Mouse (Mus musculus) embryonic facial prominence, embryonic 11.5 days (tissue): ENCODE results near the gene Gm21992. TPM values are rescaled to one million over a fixed set of nuclear protein-coding genes. Genes with fewer than 3 reads are reported as not detected.

Experiments
- ATAC-seq: fragments of 200-750 bp; cut with Nextera tagmentation; replicated peaks from 2 replicates; pipeline ENCODE4 v1.8.0; 2017; ENCODE audit warnings: low read depth; ENCODE audit not compliant: insufficient number of reproducible peaks, low FRiP score, low TSS enrichment
- DNase-seq: peaks from one replicate; pipeline ENCODE4 v3.0.0-alpha.2; 2015; ENCODE audit warnings: low spot score
- H3K27ac ChIP-seq: fragments of 300-500 bp; sonication (generic); replicated peaks from 2 replicates; pipeline ENCODE4 v1.5.1; 2014; ENCODE audit warnings: mild to moderate bottlenecking, low read depth, low read length, control low read depth
- H3K27me3 ChIP-seq: fragments of 300-500 bp; sonication (generic); 2 replicates; pipeline ENCODE4 v1.6.1; 2014; ENCODE audit warnings: mild to moderate bottlenecking, low read length, moderate library complexity, mixed read lengths; ENCODE audit not compliant: control insufficient read depth, insufficient read depth
- H3K36me3 ChIP-seq: fragments of 300-500 bp; sonication (generic); replicated peaks from 2 replicates; pipeline ENCODE4 v1.6.1; 2014; ENCODE audit warnings: low read depth, mild to moderate bottlenecking, low read length, moderate library complexity, mixed read lengths; ENCODE audit not compliant: control insufficient read depth, insufficient read depth
- H3K4me1 ChIP-seq: fragments of 300-500 bp; sonication (generic); 2 replicates; pipeline ENCODE4 v1.6.1; 2014; ENCODE audit warnings: low read length, mixed read lengths; ENCODE audit not compliant: control insufficient read depth, insufficient read depth
- H3K4me2 ChIP-seq: fragments of 300-500 bp; sonication (generic); 2 replicates; pipeline ENCODE4 v1.6.1; 2014; ENCODE audit warnings: low read depth, mild to moderate bottlenecking, control low read depth, low read length, moderate library complexity
- H3K4me3 ChIP-seq: fragments of 300-500 bp; sonication (generic); 2 replicates; pipeline ENCODE4 v1.5.1; 2014; ENCODE audit warnings: low read depth, low read length, control low read depth
- H3K9ac ChIP-seq: fragments of 300-500 bp; sonication (generic); replicated peaks from 2 replicates; pipeline ENCODE4 v1.6.1; 2014; ENCODE audit warnings: mild to moderate bottlenecking, control low read depth, low read length
- H3K9me3 ChIP-seq: fragments of 300-500 bp; sonication (generic); replicated peaks from 2 replicates; pipeline ENCODE4 v1.6.1; 2016; ENCODE audit warnings: mild to moderate bottlenecking, low read length, inconsistent platforms, mixed read lengths; ENCODE audit not compliant: control insufficient read depth
- WGBS: fragments of 180-500 bp; shearing (Covaris S2); extraction: QIAGEN DNeasy Blood & Tissue Kit; methylation state at CpG from one replicate; pipeline ENCODE4 v1.1.7; 2014; 5-methylcytosine and 5-hydroxymethylcytosine counted together
- polyA plus RNA-seq: library from polyadenylated mRNA; unstranded; fragments of >200 nt; fragmentation: Nextera tagmentation; extraction: Ambion mirVana; gene quantifications from 2 replicates; pipeline ENCODE4 v1.2.1, GENCODE M21; 2014

The Gm21992 gene
- polyA plus RNA-seq, 1 experiment from 2014 or later = 25.8 TPM

GRCm38 (mm10) chr19:4701221-4701620 is 110.2 kb downstream of the Gm21992 start:
- Histone ChIP-seq H3K4me3 (no peak overlapping the region), H3K9ac (no peak overlapping the region), H3K4me1 (peaks cover 2% of the 10 kb centered on the region; the same call in 1 of the 2 replicates), H3K27ac (no peak overlapping the region), H3K9me3 (no peaks in the 10 kb centered on the region), H3K36me3 (no peaks in the 10 kb centered on the region), H3K4me2 (no peak overlapping the region), H3K27me3 (peaks cover 25% of the 10 kb centered on the region)
- DNase-seq (no peak), ATAC-seq (no peak)
- 74% methylated on average over 7 of the region's 7 CpGs for WGBS

DNA sequence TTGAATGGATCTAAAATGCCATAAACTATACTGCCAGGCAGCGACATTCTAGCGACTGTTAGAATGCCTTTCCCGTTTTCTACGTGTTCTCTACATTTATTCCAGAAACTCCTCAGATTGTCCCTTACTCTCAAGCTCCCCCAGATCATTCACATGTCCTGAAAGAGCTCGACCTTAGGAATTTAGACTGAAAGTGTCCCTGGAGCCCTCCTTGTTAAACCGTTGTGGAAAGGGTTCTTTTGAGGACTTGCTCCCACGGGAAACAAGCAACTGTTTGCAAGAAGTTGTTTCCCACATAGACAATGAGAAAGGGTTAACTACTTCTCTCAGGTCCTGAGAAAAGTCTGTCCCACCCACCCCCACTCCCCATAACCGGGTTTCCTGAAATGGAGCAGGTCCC is 110.8 kb downstream of the Gm21992 start:
- WGBS = 70% methylated on average over 8 of the region's 8 CpGs
- Histone ChIP-seq H3K9ac (no peak overlapping the region), H3K27me3 (peaks cover 25% of the 10 kb centered on the region), H3K36me3 (no peaks in the 10 kb centered on the region), H3K27ac (no peak overlapping the region), H3K4me1 (peaks cover 2% of the 10 kb centered on the region; the same call in 1 of the 2 replicates), H3K9me3 (no peaks in the 10 kb centered on the region), H3K4me3 (no peak overlapping the region), H3K4me2 (no peak overlapping the region)
- ATAC-seq (no peak), DNase-seq (no peak)

DNA sequence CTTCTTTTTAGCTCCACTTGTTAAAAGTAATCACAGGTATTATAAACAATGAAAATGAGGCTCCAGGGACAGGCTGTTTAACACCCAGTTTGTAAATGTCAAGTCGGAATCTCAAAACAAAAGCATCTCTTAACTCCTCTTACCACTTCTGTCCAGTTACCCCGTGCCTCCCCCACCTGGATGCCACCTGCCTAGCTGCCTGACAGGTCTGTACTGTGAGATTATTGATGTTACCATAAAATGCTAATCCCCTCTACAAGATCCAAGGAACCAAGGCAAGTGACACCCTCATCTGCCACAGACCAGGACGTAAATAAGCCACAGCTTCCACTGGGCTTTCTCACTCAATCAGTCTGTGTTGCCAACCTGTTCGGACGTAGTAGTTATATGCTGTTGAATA is 111.6 kb downstream of the Gm21992 start:
- Histone ChIP-seq H3K9me3 (no peaks in the 10 kb centered on the region), H3K27me3 (peaks cover 25% of the 10 kb centered on the region), H3K4me1 (peaks cover 2% of the 10 kb centered on the region; the same call in 1 of the 2 replicates), H3K36me3 (no peaks in the 10 kb centered on the region), H3K9ac (no peak overlapping the region), H3K27ac (no peak overlapping the region), H3K4me3 (no peak overlapping the region), H3K4me2 (no peak overlapping the region)
- ATAC-seq = no peak
- DNase-seq = no peak
- 70% methylated on average over 5 of the region's 5 CpGs for WGBS

DNA sequence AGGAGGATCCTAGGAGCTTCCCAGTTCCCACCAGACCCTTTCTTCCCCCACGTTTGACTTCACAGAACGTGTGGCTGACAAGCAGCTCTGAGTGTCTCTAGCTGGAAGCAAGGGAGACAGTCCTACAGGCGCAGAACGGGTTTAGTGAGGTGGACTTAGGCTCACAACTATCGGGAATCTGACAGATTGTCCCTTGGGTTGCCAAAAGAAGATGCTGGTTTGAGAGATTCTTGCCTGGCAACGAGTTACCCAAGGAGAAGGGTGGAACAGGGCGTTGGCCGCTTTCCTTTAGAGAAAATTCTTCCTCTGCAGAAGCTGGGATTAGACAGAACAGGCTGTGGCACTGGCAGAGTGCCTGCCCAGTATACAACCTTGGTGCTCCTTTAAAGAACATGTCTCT is 112.6 kb downstream of the Gm21992 start:
- H3K4me3 ChIP-seq = no peak overlapping the region
- no peak overlapping the region for H3K9ac ChIP-seq
- peaks cover 25% of the 10 kb centered on the region for H3K27me3 ChIP-seq
- peaks cover 2% of the 10 kb centered on the region; the same call in 1 of the 2 replicates for H3K4me1 ChIP-seq
- WGBS = 40% methylated on average over 8 of the region's 8 CpGs
- DNase-seq = no peak
- H3K27ac ChIP-seq = no peak overlapping the region
- H3K36me3 ChIP-seq = no peaks in the 10 kb centered on the region
- H3K9me3 ChIP-seq = no peaks in the 10 kb centered on the region
- ATAC-seq = no peak
- no peak overlapping the region for H3K4me2 ChIP-seq

DNA sequence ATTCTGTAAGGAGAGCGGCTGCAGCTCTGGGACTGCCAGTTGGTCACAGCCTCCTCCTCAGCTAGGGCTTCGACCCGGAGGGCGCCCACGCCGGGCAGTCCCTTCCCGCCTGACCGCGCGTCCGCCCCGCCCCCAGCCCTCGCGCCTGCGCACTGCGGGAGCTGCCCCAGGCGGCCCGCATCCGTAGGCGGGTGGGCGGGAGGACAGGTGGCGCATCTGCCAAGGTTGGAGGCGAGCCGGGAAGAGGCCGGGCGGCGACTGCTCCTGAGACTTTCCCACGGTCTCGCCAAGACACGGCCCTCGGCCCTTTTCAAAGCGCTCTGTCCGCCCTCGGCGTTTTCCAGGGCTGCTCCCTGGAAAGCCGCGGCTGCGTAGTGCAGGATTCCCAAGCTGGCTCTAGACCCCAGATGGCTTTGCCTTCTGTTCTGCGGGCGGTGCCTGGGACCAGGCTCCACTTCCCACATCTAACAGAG is 113.2 kb downstream of the Gm21992 start, which contains the start of gene Gm960:
TSS of gene Gm960 (minus strand) at position 464 of the 473 bp plus-strand sequence.
- peak within 1 kb of the TSS; percentile 57 for H3K9ac ChIP-seq
- no peak within 1 kb of the TSS for H3K27ac ChIP-seq
- H3K4me2 ChIP-seq = peak within 1 kb of the TSS; percentile 90
- H3K36me3 ChIP-seq = no peaks in the 10 kb centered on the region
- H3K4me1 ChIP-seq = peaks cover 2% of the 10 kb centered on the region; the same call in 1 of the 2 replicates
- H3K27me3 ChIP-seq = peaks cover 25% of the 10 kb centered on the region
- peak within 1 kb of the TSS; percentile 51 for H3K4me3 ChIP-seq
- no peaks in the 10 kb centered on the region for H3K9me3 ChIP-seq
- ATAC-seq = peak; percentile 67
- under 1% methylated on average over 39 of the region's 40 CpGs for WGBS
- DNase-seq = peak; percentile 68

- no peak for DNase-seq
- no peak overlapping the region for H3K27ac ChIP-seq
- H3K4me3 ChIP-seq = peak overlapping the region; percentile 51; the same call in 1 of the 2 replicates
- no peaks in the 10 kb centered on the region for H3K36me3 ChIP-seq
- H3K9me3 ChIP-seq = no peaks in the 10 kb centered on the region
- H3K4me2 ChIP-seq = peak overlapping the region; percentile 90; the same call in 1 of the 2 replicates
- ATAC-seq = 0 out of 2 replicates have a peak, but pooled peaks have one; percentile 14
- 77% methylated on average over 9 of the region's 9 CpGs for WGBS
- no peak overlapping the region; the same call in 1 of the 2 replicates for H3K9ac ChIP-seq
- peaks cover 2% of the 10 kb centered on the region; the same call in 1 of the 2 replicates for H3K4me1 ChIP-seq
- H3K27me3 ChIP-seq = peaks cover 25% of the 10 kb centered on the region
Measured at GRCm38 (mm10) chr19:4697721-4698120, 113.7 kb downstream of the Gm21992 start.

- no peaks in the 10 kb centered on the region for H3K9me3 ChIP-seq
- H3K36me3 ChIP-seq = no peaks in the 10 kb centered on the region
- ATAC-seq = no peak
- peaks cover 2% of the 10 kb centered on the region; the same call in 1 of the 2 replicates for H3K4me1 ChIP-seq
- peaks cover 25% of the 10 kb centered on the region for H3K27me3 ChIP-seq
- H3K4me2 ChIP-seq = no peak overlapping the region
- H3K9ac ChIP-seq = no peak overlapping the region
- no peak for DNase-seq
- 85% methylated on average over 3 of the region's 3 CpGs for WGBS
- no peak overlapping the region for H3K27ac ChIP-seq
- H3K4me3 ChIP-seq = no peak overlapping the region
Measured at GRCm38 (mm10) chr19:4697121-4697520, 114.3 kb downstream of the Gm21992 start.

DNA sequence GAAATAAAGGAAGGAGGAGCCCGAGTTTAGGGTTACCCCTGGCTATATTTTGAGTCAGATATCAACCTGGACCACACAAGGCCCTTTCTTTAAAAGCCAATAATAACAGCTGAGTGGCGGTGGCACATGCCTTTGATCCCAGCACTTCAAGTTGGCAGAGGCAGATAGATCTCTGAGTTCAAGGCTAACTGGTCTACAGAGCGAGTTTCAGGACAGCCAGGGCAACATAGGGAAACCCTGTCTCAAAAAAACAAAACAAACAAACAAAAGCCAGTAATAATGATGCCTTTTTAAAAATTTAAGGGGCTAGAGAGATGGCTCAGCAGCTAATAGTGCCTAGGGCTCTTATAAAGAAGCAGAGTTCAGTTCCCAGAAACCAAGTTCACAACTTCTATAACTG is 117.1 kb downstream of the Gm21992 start:
- peaks cover 17% of the 10 kb centered on the region for H3K27me3 ChIP-seq
- no peak overlapping the region for H3K4me2 ChIP-seq
- H3K27ac ChIP-seq = no peak overlapping the region
- H3K4me3 ChIP-seq = no peak overlapping the region
- ATAC-seq (no peak), DNase-seq (no peak)
- peaks cover 2% of the 10 kb centered on the region; the same call in 1 of the 2 replicates for H3K4me1 ChIP-seq
- no peak overlapping the region for H3K9ac ChIP-seq
- 59% methylated on average over 3 of the region's 3 CpGs for WGBS
- no peaks in the 10 kb centered on the region for H3K9me3 ChIP-seq
- no peaks in the 10 kb centered on the region for H3K36me3 ChIP-seq
